Mouse (Mus musculus) ES-Bruce4 (cell line): ENCODE measurements around the gene Pdzd11.

Experiments
- CTCF ChIP-seq: IDR thresholded peaks from one replicate; pipeline ENCODE4 v1.8.1; 2011; ENCODE audit warnings: low read depth, low read length
- EP300 ChIP-seq: IDR thresholded peaks from 2 replicates; pipeline ENCODE4 v1.6.1; 2011; ENCODE audit warnings: low read depth, low read length; ENCODE audit not compliant: insufficient read depth
- POLR2A ChIP-seq: IDR thresholded peaks from one replicate; pipeline ENCODE4 v1.8.1; 2011; ENCODE audit warnings: low read length; ENCODE audit not compliant: insufficient read depth

DNA sequence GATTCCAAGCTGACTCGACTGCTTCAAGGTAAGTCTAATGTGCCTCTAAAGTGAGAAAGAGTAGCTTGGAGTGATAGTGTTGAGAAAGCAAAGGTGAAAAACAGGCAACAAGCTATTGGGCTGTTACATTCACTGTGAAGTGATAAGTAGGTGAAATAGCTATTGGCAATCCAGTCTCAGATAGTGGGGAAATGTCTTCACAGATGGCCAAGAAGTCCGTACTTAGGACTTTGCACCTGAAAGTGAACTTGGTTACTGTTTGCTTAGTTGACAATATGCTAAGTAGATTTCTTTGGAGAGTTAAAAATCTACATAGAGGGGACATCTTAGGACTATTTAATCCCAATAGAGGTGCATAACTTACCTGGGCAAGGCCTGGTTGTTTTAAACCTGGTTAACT is 38.5 kb upstream of the Pdzd11 start:
- no peak for TF ChIP-seq CTCF
- no peak for TF ChIP-seq POLR2A
- TF ChIP-seq EP300, result no peak
